Mouse (Mus musculus): ENCODE measurements around the gene Ciita. TPM values are rescaled to one million over a fixed set of nuclear protein-coding genes. Genes with fewer than 3 reads are reported as not detected.

The Ciita gene
- total and polyA plus RNA-seq, 2 experiments from 2014 or later, result 0.10 TPM; not detected in 1

DNA sequence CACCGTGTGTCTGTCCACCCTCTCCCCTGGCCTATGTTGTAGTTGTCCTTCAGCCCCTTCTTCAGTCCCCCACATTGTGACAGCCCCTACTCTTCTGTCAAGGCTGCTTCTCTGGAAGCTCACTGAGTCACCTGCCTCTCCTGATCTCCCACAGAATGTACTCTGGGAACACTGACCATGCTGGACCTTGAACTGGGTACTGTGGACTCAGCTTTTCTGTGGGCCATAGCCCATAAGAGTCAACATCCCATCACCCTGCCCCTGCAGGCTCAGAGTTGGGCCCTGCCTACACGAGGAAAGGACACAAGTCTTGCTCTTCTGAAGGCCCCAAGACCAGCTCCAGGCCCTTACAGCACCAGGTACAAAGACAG, 45.7 kb downstream of the Ciita start:
- no peak overlapping the region for H3K9ac ChIP-seq
- no peak for DNase-seq
- H3K27me3 ChIP-seq (ENCODE audit: insufficient read depth, low read length), result no peaks in the 10 kb centered on the region
- ATAC-seq, result no peak
- no peak overlapping the region for H3K4me2 ChIP-seq (ENCODE audit: low read depth)
- no peak overlapping the region for H3K4me3 ChIP-seq (ENCODE audit: low read depth, low read length)
- no peaks in the 10 kb centered on the region for H3K9me3 ChIP-seq (ENCODE audit: low read length)
- H3K4me1 ChIP-seq (ENCODE audit: insufficient read depth), result no peaks in the 10 kb centered on the region
- 77% methylated on average over 2 of the region's 2 CpGs for WGBS
- no peak overlapping the region for H3K27ac ChIP-seq (ENCODE audit: low read depth, low read length)
- no peak for TF ChIP-seq CTCF (IDR thresholded peaks at IDR 0.05; ENCODE audit: low read depth)
- H3K36me3 ChIP-seq (ENCODE audit: insufficient read depth), result peaks cover 14% of the 10 kb centered on the region

DNA sequence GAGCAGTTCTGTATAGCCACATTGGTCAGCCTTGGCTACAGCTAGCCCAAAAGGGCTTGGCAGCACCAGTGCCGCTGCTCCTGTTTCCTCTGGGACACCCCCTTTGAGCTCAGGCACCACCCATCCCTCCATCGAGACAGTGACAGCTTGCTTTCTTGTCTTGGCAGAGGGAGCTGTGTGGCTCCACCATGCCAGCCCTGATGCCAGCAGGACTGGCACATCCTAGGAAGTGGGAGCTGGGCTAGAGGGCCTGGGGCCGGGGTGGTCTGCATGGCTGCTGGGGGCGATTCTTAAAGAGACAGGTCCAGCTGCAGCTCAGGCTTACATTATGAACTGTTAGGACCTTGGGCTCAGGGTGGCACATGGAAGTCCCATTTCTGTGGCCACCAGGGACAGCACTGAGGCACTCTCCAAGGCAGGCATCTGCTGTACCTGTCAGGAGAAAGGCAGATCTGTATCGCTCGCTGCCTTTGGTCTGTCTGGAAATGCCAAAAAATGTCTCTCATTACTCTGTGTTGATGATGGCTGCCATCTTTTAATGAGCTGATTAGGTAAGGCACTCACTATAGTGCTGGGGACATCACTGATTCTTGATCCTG, 47.3 kb downstream of the Ciita start:
- ATAC-seq (peak; percentile 83), DNase-seq (peak; percentile 53)
- Histone ChIP-seq H3K27me3 (ENCODE audit: insufficient read depth, low read length) (no peaks in the 10 kb centered on the region), H3K9ac (no peak overlapping the region), H3K9me3 (ENCODE audit: low read length) (no peaks in the 10 kb centered on the region), H3K27ac (ENCODE audit: low read depth, low read length) (no peak overlapping the region), H3K4me3 (ENCODE audit: low read depth, low read length) (no peak overlapping the region), H3K4me1 (ENCODE audit: insufficient read depth) (no peaks in the 10 kb centered on the region), H3K4me2 (ENCODE audit: low read depth) (no peak overlapping the region), H3K36me3 (ENCODE audit: insufficient read depth) (peaks cover 14% of the 10 kb centered on the region)
- peak; percentile 41 for TF ChIP-seq CTCF (IDR thresholded peaks at IDR 0.05; ENCODE audit: low read depth)
- 55% methylated on average over 6 of the region's 6 CpGs for WGBS

DNA sequence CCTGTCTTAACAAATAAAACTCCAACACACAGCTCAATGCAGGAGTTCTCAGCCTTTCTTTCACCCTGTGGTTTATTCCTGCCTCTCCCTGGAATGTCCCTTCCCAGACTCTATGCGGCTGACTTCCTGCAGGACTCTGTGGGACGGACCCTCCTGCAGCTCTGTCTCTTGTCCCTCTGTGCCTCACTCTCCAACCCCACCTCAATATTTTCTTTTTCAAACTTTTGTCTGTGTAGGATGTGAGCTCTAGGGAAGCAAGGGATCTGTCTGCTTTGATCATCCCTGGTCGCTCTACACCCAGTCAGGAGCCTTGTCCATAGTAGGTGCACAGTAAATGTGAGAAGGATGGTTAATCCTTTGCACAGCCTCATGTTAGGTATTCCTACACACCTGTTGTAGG, 48.5 kb downstream of the Ciita start:
- no peak for TF ChIP-seq CTCF (IDR thresholded peaks at IDR 0.05; ENCODE audit: low read depth)
- 83% methylated on average over 3 of the region's 3 CpGs for WGBS
- no peak overlapping the region for H3K4me3 ChIP-seq (ENCODE audit: low read depth, low read length)

DNA sequence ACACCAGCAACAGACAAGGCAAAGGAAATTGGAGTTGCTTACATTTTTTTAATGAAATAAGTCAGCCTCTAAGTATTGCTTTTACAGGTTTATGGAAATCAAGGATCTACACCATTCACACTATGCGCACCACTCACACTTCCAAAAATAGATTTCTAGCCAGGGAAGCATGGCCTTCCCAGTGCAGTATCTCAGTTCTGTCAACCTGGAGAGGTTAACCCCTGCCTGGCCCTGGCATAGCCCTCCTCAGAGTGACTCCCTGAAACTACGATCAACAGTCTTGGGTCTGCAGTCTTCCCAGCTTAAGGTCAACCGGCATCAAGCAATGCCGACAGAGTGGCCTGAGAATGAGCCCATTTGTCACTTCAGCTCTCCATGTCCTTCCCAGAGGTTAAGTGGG, 50.3 kb downstream of the Ciita start:
- no peak for TF ChIP-seq CTCF (IDR thresholded peaks at IDR 0.05; ENCODE audit: low read depth)
- 96% methylated on average over 4 of the region's 4 CpGs for WGBS
- no peak overlapping the region for H3K9ac ChIP-seq
- H3K4me1 ChIP-seq (ENCODE audit: insufficient read depth), result no peaks in the 10 kb centered on the region
- H3K27me3 ChIP-seq (ENCODE audit: insufficient read depth, low read length), result no peaks in the 10 kb centered on the region
- H3K9me3 ChIP-seq (ENCODE audit: low read length), result no peaks in the 10 kb centered on the region
- H3K36me3 ChIP-seq (ENCODE audit: insufficient read depth), result peaks cover 14% of the 10 kb centered on the region
- no peak for DNase-seq
- H3K27ac ChIP-seq (ENCODE audit: low read depth, low read length), result no peak overlapping the region
- no peak for ATAC-seq
- H3K4me3 ChIP-seq (ENCODE audit: low read depth, low read length), result no peak overlapping the region
- no peak overlapping the region for H3K4me2 ChIP-seq (ENCODE audit: low read depth)

More for the DNA sequence above, 48.5 kb downstream of the Ciita start:
- Histone ChIP-seq H3K9ac (no peak overlapping the region), H3K4me2 (ENCODE audit: low read depth) (no peak overlapping the region), H3K4me1 (ENCODE audit: insufficient read depth) (no peaks in the 10 kb centered on the region), H3K9me3 (ENCODE audit: low read length) (no peaks in the 10 kb centered on the region), H3K27me3 (ENCODE audit: insufficient read depth, low read length) (no peaks in the 10 kb centered on the region), H3K36me3 (ENCODE audit: insufficient read depth) (peaks cover 14% of the 10 kb centered on the region), H3K27ac (ENCODE audit: low read depth, low read length) (no peak overlapping the region)
- ATAC-seq (no peak), DNase-seq (no peak)

DNA sequence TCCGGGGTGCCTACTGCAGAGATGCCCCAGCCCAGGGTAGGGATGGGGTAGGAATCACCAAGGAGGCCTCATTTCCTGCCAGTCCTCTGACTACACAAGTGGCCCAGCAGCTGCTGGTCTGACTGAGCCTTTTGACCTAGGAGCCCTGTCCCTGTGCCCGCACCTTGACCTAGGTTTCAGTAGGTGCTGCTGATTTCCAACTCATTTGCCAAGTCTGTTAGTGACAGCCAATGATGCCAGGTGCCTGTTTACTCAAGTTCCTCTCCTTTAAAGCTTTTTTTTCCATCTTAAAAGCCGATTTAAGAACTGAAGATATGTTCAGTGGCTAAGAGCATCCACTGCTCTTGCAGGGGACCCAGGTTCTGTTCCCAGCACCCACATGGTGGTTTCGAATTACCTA, 53.9 kb downstream of the Ciita start:
- no peak overlapping the region for H3K9ac ChIP-seq
- H3K4me2 ChIP-seq (ENCODE audit: low read depth), result no peak overlapping the region
- H3K27ac ChIP-seq (ENCODE audit: low read depth, low read length), result no peak overlapping the region
- H3K4me1 ChIP-seq (ENCODE audit: insufficient read depth), result no peaks in the 10 kb centered on the region
- ATAC-seq (no peak), DNase-seq (no peak)
- no peak for TF ChIP-seq CTCF (IDR thresholded peaks at IDR 0.05; ENCODE audit: low read depth)
- 94% methylated on average over 4 of the region's 4 CpGs for WGBS
- no peaks in the 10 kb centered on the region for H3K27me3 ChIP-seq (ENCODE audit: insufficient read depth, low read length)
- H3K36me3 ChIP-seq (ENCODE audit: insufficient read depth), result peaks cover 14% of the 10 kb centered on the region
- H3K9me3 ChIP-seq (ENCODE audit: low read length), result no peaks in the 10 kb centered on the region
- no peak overlapping the region for H3K4me3 ChIP-seq (ENCODE audit: low read depth, low read length)

DNA sequence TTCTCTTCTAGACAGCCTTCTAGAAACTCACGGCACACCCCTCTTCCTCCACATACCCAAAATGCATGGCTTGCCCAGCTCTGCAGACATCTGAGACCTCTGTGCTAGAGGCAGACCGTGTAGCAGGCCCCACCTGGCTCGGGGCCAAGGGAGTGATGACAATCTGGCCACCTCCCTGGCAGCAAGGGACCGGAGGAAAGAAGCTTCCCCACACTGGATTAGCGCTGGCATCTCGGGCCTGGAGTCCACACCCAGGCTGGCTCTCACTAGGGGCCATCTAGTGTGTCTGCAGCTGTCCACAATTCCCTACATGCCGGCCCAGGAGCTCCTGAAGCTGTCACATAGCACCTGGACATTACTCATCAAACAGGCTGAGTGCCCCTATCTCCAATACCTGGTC, 54.7 kb downstream of the Ciita start:
- H3K4me2 ChIP-seq (ENCODE audit: low read depth), result no peak overlapping the region
- peaks cover 10% of the 10 kb centered on the region for H3K36me3 ChIP-seq (ENCODE audit: insufficient read depth)
- H3K27ac ChIP-seq (ENCODE audit: low read depth, low read length), result no peak overlapping the region
- H3K9me3 ChIP-seq (ENCODE audit: low read length), result no peaks in the 10 kb centered on the region
- no peak overlapping the region for H3K9ac ChIP-seq
- H3K27me3 ChIP-seq (ENCODE audit: insufficient read depth, low read length), result no peaks in the 10 kb centered on the region
- WGBS, result 64% methylated on average over 7 of the region's 7 CpGs
- ATAC-seq (no peak), DNase-seq (no peak)
- H3K4me3 ChIP-seq (ENCODE audit: low read depth, low read length), result no peak overlapping the region
- TF ChIP-seq CTCF (IDR thresholded peaks at IDR 0.05; ENCODE audit: low read depth), result no peak
- peaks cover 7% of the 10 kb centered on the region; the same call in 1 of the 2 replicates for H3K4me1 ChIP-seq (ENCODE audit: insufficient read depth)

DNA sequence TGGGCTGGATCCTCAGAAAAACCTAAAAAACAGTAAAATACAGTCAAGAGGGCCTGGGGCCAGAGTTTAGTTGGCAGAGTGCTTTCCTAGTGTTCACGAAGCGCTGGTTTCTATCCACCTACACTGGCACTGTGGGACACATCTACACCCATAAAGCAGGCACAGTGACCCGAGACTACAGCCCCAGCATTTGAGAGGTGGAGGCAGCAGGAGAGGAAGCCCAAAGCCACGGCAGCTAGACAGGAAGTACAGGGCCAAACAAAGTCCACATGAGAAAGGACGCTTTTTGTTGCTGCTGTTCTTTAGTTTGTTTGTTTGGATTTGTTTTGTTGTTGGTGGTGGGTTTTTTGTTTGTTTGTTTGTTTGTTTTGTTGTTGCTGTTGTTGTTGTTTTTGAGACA, 56.5 kb downstream of the Ciita start:
- H3K27me3 ChIP-seq (ENCODE audit: insufficient read depth, low read length), result no peaks in the 10 kb centered on the region
- DNase-seq, result no peak
- ATAC-seq, result no peak
- H3K36me3 ChIP-seq (ENCODE audit: insufficient read depth), result no peaks in the 10 kb centered on the region
- peaks cover 25% of the 10 kb centered on the region for H3K4me1 ChIP-seq (ENCODE audit: insufficient read depth)
- TF ChIP-seq CTCF (IDR thresholded peaks at IDR 0.05; ENCODE audit: low read depth), result no peak
- H3K9ac ChIP-seq, result no peak overlapping the region
- no peak overlapping the region for H3K4me3 ChIP-seq (ENCODE audit: low read depth, low read length)
- 86% methylated on average over 5 of the region's 5 CpGs for WGBS
- H3K27ac ChIP-seq (ENCODE audit: low read depth, low read length), result no peak overlapping the region
- no peak overlapping the region for H3K4me2 ChIP-seq (ENCODE audit: low read depth)
- no peaks in the 10 kb centered on the region for H3K9me3 ChIP-seq (ENCODE audit: low read length)
